Mouse (Mus musculus) neural tube, embryonic 12.5 days (tissue): ENCODE results near the gene Tbxa2r. TPM values are rescaled to one million over a fixed set of nuclear protein-coding genes. Genes with fewer than 3 reads are reported as not detected.

ENCODE experiments used
- ATAC-seq: fragments of 200-750 bp; cut with Nextera tagmentation; 2 replicates; pipeline ENCODE4 v1.8.0; 2017; ENCODE audit warnings: low read depth, mild to moderate bottlenecking, moderate TSS enrichment, moderate library complexity; ENCODE audit not compliant: low FRiP score
- H3K27ac ChIP-seq: fragments of 300-500 bp; sonication (generic); 2 replicates; pipeline ENCODE4 v1.5.1; 2016
- H3K27me3 ChIP-seq: fragments of 300-500 bp; sonication (generic); replicated peaks from 2 replicates; pipeline ENCODE4 v1.6.1; 2016; ENCODE audit warnings: mild to moderate bottlenecking
- H3K36me3 ChIP-seq: fragments of 300-500 bp; sonication (generic); 2 replicates; pipeline ENCODE4 v1.6.1; 2016; ENCODE audit warnings: mild to moderate bottlenecking
- H3K4me1 ChIP-seq: fragments of 300-500 bp; sonication (generic); 2 replicates; pipeline ENCODE4 v1.6.1; 2016
- H3K4me2 ChIP-seq: fragments of 300-500 bp; sonication (generic); replicated peaks from 2 replicates; pipeline ENCODE4 v1.6.1; 2016; ENCODE audit warnings: mild to moderate bottlenecking
- H3K4me3 ChIP-seq: fragments of 300-500 bp; sonication (generic); 2 replicates; pipeline ENCODE4 v1.5.1; 2016
- H3K9ac ChIP-seq: fragments of 300-500 bp; sonication (generic); 2 replicates; pipeline ENCODE4 v1.6.1; 2016; ENCODE audit warnings: mild to moderate bottlenecking
- H3K9me3 ChIP-seq: fragments of 300-500 bp; sonication (generic); 2 replicates; pipeline ENCODE4 v1.6.1; 2016; ENCODE audit warnings: mild to moderate bottlenecking
- WGBS: fragments of 180-500 bp; shearing (Covaris S2); methylation state at CpG from one replicate; pipeline ENCODE4 v1.1.7; 2016; 5-methylcytosine and 5-hydroxymethylcytosine counted together
- polyA plus RNA-seq: library from polyadenylated mRNA; unstranded; fragments of >200 nt; fragmentation: Nextera tagmentation; extraction: Ambion mirVana; gene quantifications from 2 replicates; pipeline ENCODE4 v1.2.1, GENCODE M21; 2016

Gene Tbxa2r
- polyA plus RNA-seq, 1 experiment from 2014 or later = 3.8 TPM

DNA sequence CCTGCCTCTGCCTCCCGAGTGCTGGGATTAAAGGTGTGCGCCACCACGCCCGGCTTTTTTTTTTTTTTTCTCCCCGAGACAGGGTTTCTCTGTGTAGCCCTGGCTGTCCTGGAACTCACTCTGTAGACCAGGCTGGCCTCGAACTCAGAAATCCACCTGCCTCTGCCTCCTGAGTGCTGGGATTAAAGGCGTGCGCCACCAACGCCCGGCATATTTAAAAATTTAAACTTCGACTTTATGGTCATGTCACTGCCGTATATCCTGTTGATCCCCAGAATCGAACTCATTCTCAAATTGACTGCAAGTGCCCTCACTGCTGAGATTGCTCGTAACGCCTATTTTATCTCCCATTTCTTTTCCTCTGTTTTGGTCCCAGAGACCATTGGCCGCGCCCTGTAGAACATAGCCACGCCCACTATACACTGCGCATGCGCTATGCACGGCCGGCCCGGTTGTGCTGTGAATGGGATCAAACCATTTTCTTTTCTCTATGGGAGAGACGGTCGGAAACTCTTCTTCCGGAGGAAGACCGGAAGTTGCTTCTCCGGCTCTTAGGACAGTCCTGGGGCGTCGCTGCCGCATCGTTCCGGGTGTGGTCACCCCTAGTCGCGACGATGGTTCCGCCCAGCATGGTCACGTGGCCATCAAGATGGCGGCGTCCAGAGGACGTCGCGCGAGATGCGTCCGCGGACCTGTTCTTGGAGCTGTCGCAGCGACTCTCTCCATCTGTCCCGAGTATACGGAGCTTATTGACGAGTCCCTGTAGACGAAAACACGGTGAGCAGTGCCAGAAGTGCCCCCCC lies 55.5 kb downstream of the Tbxa2r start, which contains the start of the genes Dohh and Gm48551:
Gene Dohh (plus strand): TSS at position 627 of the 803 bp plus-strand sequence.
Gene Gm48551 (plus strand): TSS at position 665 of the 803 bp plus-strand sequence.
- Histone ChIP-seq H3K9ac (peak within 1 kb of the TSS; percentile 73), H3K9me3 (no peaks in the 10 kb centered on the region), H3K36me3 (peaks cover 30% of the 10 kb centered on the region), H3K27me3 (no peaks in the 10 kb centered on the region), H3K4me1 (peaks cover 16% of the 10 kb centered on the region), H3K27ac (peak within 1 kb of the TSS; percentile 51; the same call in 1 of the 2 replicates), H3K4me2 (peak within 1 kb of the TSS; percentile 95), H3K4me3 (peak within 1 kb of the TSS; percentile 74)
- WGBS = 10% methylated on average over 54 of the region's 54 CpGs
- ATAC-seq = peak; percentile 94

DNA sequence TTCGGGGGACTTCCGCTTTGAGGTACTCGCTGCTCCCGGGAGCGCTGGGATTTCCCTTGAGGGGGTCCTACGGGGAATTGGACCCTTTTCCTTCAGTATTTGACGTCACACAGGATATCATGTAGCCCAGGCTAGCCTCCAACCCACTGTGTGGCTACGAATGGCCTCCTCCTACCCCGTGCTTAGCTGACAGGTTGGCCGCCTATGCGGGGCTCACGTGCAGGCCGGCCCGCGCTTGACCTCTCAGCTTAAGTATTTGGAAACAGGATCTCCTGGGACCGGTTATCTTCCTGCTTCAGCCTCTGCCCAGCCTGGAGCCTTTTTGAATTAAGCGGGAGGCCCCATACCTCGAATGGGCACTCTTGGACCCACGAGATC lies 56.1 kb downstream of the Tbxa2r start:
- WGBS = 1% methylated on average over 19 of the region's 19 CpGs
- Histone ChIP-seq H3K27ac (peak overlapping the region; percentile 51; the same call in 1 of the 2 replicates), H3K4me2 (peak overlapping the region; percentile 95), H3K27me3 (no peaks in the 10 kb centered on the region), H3K9ac (peak overlapping the region; percentile 73), H3K4me1 (peaks cover 16% of the 10 kb centered on the region), H3K9me3 (no peaks in the 10 kb centered on the region), H3K36me3 (peaks cover 30% of the 10 kb centered on the region), H3K4me3 (peak overlapping the region; percentile 74)
- peak; percentile 23; the same call in 1 of the 2 replicates for ATAC-seq

Other genes starting within 250 kb of the Tbxa2r start
- 0.08 and 0.51 TPM in 2 replicates for gene Creb3l3, start 229.9 kb upstream of the Tbxa2r start, polyA plus RNA-seq
- gene Map2k2, start 222.8 kb upstream of the Tbxa2r start, polyA plus RNA-seq = 230 and 232 TPM in 2 replicates
- 15.6 and 17.5 TPM in 2 replicates for gene Zbtb7a, start 193.5 kb upstream of the Tbxa2r start, polyA plus RNA-seq
- 67.6 and 70.6 TPM in 2 replicates for gene Pias4, start 160.8 kb upstream of the Tbxa2r start, polyA plus RNA-seq
- gene Eef2, start 152.1 kb upstream of the Tbxa2r start, polyA plus RNA-seq = 515 and 520 TPM in 2 replicates
- 87.7 and 88.4 TPM in 2 replicates for gene Dapk3, start 145.7 kb upstream of the Tbxa2r start, polyA plus RNA-seq
- not detected in 2 replicates for gene 4930442H23Rik, start 144.9 kb upstream of the Tbxa2r start, polyA plus RNA-seq
- gene Nmrk2, start 126.7 kb upstream of the Tbxa2r start, polyA plus RNA-seq = 0.14 TPM in 1 of 2 replicates, not detected in the other
- gene Atcay, start 97.9 kb upstream of the Tbxa2r start, polyA plus RNA-seq = 34.0 and 43.6 TPM in 2 replicates
- gene Zfr2, start 95.6 kb upstream of the Tbxa2r start, polyA plus RNA-seq = 16.0 and 18.2 TPM in 2 replicates
- gene Matk, start 75.8 kb upstream of the Tbxa2r start, polyA plus RNA-seq = 5.1 and 6.2 TPM in 2 replicates
- 157 and 176 TPM in 2 replicates for gene Mrpl54, start 61.8 kb upstream of the Tbxa2r start, polyA plus RNA-seq
- gene Apba3, start 61.8 kb upstream of the Tbxa2r start, polyA plus RNA-seq = 35.9 and 36.4 TPM in 2 replicates
- gene Tjp3, start 37.1 kb upstream of the Tbxa2r start, polyA plus RNA-seq = 3.9 and 4.6 TPM in 2 replicates
- 89.7 and 99.3 TPM in 2 replicates for gene Pip5k1c, start 35.8 kb upstream of the Tbxa2r start, polyA plus RNA-seq
- gene Cactin, start 7.6 kb upstream of the Tbxa2r start, polyA plus RNA-seq = 54.1 and 54.9 TPM in 2 replicates
- not detected in 2 replicates for gene Gipc3, start 14.5 kb downstream of the Tbxa2r start, polyA plus RNA-seq
- 95.6 TPM in 2 replicates for gene Hmg20b, start 21.7 kb downstream of the Tbxa2r start, polyA plus RNA-seq
- 16.0 and 16.8 TPM in 2 replicates for gene Mfsd12, start 28.8 kb downstream of the Tbxa2r start, polyA plus RNA-seq
- 0.80 and 1.1 TPM in 2 replicates for gene 4930404N11Rik, start 37.1 kb downstream of the Tbxa2r start, polyA plus RNA-seq
- gene Fzr1, start 49.8 kb downstream of the Tbxa2r start, polyA plus RNA-seq = 136 and 138 TPM in 2 replicates
- gene Dohh, start 55.7 kb downstream of the Tbxa2r start, polyA plus RNA-seq = 75.6 and 77.9 TPM in 2 replicates
- gene Gm48551, start 55.7 kb downstream of the Tbxa2r start, polyA plus RNA-seq = 5.0 and 5.3 TPM in 2 replicates
- gene Gm48552, start 60.3 kb downstream of the Tbxa2r start, polyA plus RNA-seq = 2.3 and 2.5 TPM in 2 replicates
- gene Smim24, start 64.3 kb downstream of the Tbxa2r start, polyA plus RNA-seq = 2.1 and 2.7 TPM in 2 replicates
- gene Nfic, start 126.9 kb downstream of the Tbxa2r start, polyA plus RNA-seq = 21.7 and 22.2 TPM in 2 replicates
- gene Celf5, start 154.0 kb downstream of the Tbxa2r start, polyA plus RNA-seq = 32.3 and 33.0 TPM in 2 replicates
- 73.2 and 78.4 TPM in 2 replicates for gene Ncln, start 167.7 kb downstream of the Tbxa2r start, polyA plus RNA-seq
- 0.51 and 0.56 TPM in 2 replicates for gene S1pr4, start 171.4 kb downstream of the Tbxa2r start, polyA plus RNA-seq
- 0.81 and 1.2 TPM in 2 replicates for gene Gna15, start 195.5 kb downstream of the Tbxa2r start, polyA plus RNA-seq
- gene Gna11, start 216.5 kb downstream of the Tbxa2r start, polyA plus RNA-seq = 77.6 and 78.3 TPM in 2 replicates
- 547 and 569 TPM in 2 replicates for gene Aes, start 230.8 kb downstream of the Tbxa2r start, polyA plus RNA-seq
- 18.1 and 19.6 TPM in 2 replicates for gene Tle2, start 245.8 kb downstream of the Tbxa2r start, polyA plus RNA-seq